Mouse (Mus musculus): ENCODE results near the gene Ube2m.

GRCm38 (mm10) chr7:12997230-12997629, 40.8 kb downstream of the Ube2m start:
- TF ChIP-seq CTCF (IDR thresholded peaks at IDR 0.05; ENCODE audit: low read depth, low read length) = no peak
- no peak for TF ChIP-seq POLR2A (IDR thresholded peaks at IDR 0.05; ENCODE audit: borderline replicate concordance, low read depth, low read length)

All from bone marrow macrophage, adult 2 months (primary cell).